Mouse (Mus musculus) Muller cell, postnatal 12 days (primary cell): ENCODE data around the gene Gpx5.

Experiments used
- DNase-seq: peaks from one replicate; pipeline ENCODE4 v3.0.0-alpha.2; 2015; ENCODE audit errors: inconsistent ontology term

Gene Gpx5

GRCm38 (mm10) chr13:21292631-21293030, at the start of gene Gpx5:
Gpx5 (minus strand) TSS chr13:21292731.
- no peak for DNase-seq

- peak; percentile 45 for DNase-seq
Measured at GRCm38 (mm10) chr13:21327424-21327823, 34.9 kb upstream of the Gpx5 start.

GRCm38 (mm10) chr13:21326657-21327211, 34.2 kb upstream of the Gpx5 start:
- peak; percentile 87 for DNase-seq

DNA sequence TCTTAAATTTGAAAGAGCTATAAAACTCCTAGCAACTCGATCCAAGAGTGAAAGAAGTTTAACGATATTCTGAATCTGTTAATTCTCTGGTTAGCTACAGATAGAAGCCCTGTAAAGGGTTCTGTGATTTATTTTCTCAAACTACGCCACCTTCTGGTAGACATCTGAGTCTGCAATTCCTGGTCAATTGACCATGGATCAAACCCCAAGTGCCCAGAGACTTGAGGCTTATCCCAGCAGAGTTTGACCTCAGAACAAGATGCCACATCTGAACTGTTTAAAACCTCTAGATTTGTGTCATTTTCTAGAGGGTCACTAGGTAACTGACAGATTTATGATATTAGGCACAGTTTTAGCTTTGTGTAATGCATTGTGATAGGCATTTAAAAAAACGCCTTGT, 33.7 kb upstream of the Gpx5 start:
- peak; percentile 43 for DNase-seq

GRCm38 (mm10) chr13:21323405-21323804, 30.9 kb upstream of the Gpx5 start:
- DNase-seq, result no peak

DNA sequence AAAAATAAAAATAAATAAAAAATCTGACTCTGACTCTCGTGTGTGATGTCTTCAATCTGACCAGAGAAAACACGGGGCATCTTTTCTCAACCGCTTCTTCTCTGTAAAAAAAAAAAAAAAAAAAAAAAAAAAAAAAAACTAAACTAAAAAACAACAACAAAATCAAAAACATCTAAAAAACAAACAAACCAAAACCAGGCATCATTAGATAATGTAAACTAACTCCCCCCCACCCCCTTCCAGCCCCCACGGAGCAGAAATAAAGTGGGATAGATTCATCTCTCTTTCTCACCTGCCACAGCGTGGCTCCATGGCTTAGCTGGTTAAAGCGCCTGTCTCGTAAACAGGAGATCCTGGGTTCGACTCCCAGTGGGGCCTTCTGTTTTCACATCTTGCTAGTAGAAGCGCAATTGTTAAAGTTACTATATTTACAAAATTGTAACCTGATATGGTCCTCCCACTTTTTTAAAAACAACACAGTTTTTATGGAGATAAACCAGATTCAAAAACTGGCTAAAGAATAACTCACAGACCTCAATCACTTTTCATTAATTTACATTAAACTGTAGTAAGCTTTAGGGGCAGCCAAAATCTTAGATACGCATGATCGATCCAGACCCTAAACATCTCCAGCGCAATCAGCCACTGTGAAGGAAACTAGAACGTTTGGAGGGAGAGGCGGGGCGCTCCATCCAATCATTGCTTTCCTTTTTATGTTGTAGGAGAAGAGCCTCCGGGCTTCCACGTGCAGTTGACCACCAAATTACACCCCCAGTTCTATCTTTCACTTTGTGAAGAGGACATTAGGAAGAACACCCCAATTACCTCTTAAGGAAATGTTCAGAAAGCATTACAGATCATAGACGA, 30.2 kb upstream of the Gpx5 start:
- DNase-seq, result peak; percentile 58

GRCm38 (mm10) chr13:21321890-21322494, 29.5 kb upstream of the Gpx5 start:
- peak; percentile 20 for DNase-seq

DNA sequence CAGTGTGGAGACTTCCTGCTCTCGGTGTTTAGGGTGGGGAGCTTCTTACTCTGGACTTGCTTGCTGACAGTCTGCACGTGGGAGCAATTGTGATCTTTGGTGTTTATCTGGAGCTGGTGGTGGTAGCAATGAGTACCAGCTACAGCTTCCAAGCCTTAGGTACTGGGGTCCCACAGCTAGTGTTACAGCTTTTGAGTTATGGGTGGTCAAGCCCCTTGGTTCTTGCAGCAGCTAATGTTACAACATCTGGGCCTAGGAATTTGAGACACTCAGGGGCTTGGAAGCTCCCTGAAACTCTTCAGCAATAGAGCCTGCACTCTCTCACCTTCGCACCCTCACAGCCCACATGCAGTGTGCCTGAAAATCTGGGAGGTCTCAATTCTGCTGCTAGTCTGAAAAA, 27.7 kb upstream of the Gpx5 start:
- DNase-seq, result no peak

DNA sequence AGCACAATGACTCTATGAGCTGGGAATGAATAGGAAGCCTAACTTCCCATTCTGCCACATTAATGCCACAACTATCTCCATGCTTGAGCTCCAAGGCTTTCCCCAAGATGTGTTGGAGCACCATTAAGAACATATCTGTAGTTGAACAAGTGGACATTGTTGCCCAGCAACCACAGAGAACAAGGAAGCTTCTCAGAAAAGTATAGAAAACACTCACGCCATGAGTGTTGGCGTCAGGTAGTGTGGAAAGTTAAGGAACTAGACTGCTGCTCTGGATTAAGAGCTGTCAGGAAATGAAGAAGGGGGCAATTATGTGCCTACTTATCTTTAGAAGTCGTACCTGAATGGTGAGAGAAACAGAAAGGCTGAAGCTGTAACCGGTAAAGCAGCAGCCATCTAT, 21.4 kb upstream of the Gpx5 start:
- no peak for DNase-seq

DNA sequence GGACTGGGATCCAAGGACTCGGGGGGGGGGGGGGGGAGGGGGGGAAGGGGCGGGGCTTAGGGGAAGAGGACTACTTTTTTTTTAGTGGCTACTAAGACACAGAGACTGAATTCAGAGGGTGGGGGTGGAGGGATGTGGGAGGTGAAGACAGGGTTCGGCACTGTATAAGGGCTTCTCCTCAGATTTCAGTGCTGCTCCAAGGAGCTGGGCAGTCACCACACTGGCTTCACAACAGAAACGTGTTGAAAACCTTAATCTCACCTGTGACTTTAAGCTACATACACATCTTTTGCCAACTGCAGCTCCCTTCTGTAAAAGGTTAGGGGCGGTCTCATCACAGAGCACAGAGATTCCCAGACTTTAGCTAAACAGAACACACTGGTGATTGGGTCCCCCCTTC, 20.3 kb upstream of the Gpx5 start:
- DNase-seq, result no peak

- DNase-seq, result no peak
Measured at GRCm38 (mm10) chr13:21311926-21312325, 19.4 kb upstream of the Gpx5 start, which contains the start of gene Gpx6. Gpx6 (plus strand) TSS chr13:21312125.

DNA sequence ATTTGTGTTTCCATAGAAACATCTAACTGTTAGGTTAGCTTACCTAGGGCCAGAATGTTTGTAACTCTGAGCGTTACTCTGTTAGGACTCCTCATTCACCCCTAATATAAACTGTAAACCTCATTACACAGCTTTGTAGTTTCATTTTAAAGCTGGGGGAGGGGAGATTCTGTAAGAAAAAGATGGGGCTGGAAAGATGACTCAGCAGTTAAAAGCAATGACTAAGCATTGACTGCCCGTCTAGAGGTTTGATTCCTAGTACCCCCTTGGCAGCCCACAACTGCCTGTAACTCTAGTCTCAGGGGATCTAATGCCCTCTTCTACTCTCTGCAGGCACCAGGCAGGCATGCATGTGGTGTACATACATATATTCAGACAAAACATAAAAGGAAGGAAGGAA, 17.3 kb upstream of the Gpx5 start:
- DNase-seq, result no peak

GRCm38 (mm10) chr13:21304483-21305066, 12.0 kb upstream of the Gpx5 start:
- DNase-seq, result no peak

- no peak for DNase-seq
Measured at GRCm38 (mm10) chr13:21298557-21298956, 6.0 kb upstream of the Gpx5 start.

- peak; percentile 79 for DNase-seq
Measured at GRCm38 (mm10) chr13:21279559-21279958, 13.0 kb downstream of the Gpx5 start.

DNA sequence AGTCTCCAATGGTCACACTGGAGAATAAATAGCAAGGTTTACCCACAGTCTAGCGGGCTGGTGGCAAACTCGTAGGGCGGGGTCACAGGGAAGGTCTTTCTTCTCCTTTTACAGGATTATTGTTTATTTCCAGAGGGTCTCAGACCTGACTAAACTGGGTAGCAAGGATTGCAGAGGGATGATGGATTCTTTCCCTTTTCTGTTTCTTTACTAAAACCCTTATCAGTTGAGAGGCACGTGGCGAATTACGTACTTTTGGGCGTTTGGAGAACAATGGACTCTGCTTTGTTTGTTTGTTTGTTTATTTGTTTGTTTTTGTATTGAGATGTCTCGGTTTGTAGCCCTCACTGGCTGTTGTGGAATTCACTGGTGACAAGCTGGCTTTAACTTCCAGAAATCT, 13.5 kb downstream of the Gpx5 start:
- DNase-seq, result peak; percentile 8

DNA sequence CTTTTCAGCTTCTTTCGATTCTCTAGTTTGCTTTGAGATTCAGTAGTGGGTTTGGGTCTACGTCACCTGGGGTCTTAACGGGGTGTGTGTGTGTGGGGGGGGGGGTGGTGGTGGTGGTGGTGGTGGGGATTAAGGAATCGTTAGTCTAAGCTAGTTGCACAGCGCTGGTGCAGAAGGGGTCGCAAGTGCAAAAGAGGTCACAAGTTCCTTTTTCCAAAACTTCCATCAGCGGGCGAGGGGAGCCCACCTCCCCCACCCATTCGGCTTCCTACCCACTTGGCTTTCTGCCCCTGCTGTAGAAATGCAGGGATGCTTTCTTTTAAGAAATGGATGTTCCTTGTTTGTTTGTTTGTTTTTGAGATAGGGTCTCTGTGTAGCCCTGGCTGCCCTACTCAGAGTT, 16.0 kb downstream of the Gpx5 start:
- no peak for DNase-seq

GRCm38 (mm10) chr13:21275815-21276550, 16.5 kb downstream of the Gpx5 start:
- peak; percentile 77 for DNase-seq

GRCm38 (mm10) chr13:21275021-21275814, 17.3 kb downstream of the Gpx5 start:
- DNase-seq, result peak; percentile 64

DNA sequence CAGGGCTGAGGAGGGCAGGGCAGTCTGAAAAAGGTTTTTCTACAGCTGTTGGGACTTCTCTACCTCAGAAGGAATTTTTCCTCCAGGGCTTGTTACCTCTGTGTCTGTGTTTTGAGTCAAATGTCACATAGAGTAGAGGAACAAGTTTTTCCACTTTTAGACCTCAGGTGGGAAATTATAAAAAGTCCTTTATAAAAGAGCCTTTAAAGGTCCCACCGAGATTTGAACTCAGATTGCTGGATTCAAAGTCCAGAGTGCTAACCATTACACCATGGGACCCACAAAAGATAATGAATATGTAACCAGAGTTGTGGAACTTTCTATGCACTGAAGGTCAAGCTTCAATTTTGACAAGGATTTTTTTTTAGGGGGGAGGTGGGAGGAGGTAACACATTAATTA, 24.3 kb downstream of the Gpx5 start:
- peak; percentile 20 for DNase-seq

DNA sequence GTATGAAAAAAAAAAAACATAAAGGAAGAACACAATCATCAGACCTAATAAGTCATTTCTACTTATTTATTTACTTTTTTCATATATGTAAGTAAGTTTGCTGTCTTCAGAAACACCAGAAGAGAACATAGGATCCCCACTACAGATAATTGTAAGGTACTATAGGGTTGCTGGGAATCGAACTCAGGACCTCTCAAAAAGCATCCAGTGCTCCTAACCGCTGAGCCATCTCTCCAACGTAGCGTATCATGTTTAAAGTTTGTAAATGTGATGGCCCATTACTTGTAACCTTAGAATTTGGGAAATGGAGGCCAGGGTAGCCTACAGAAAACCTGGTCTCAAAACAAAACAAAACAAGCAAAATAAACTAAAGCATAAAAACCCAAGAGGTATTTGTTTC, 25.0 kb downstream of the Gpx5 start:
- no peak for DNase-seq
